Mouse (Mus musculus) kidney, adult 10 weeks (tissue): ENCODE results near the gene 2610008E11Rik. TPM values are rescaled to one million over a fixed set of nuclear protein-coding genes. Genes with fewer than 3 reads are reported as not detected.

Experiments used
- polyA plus RNA-seq: library from polyadenylated mRNA; stranded (reverse); fragments of 350-450 nt; fragmentation: Illumina TruSeq; extraction: RNeasy Lipid Tissue Mini Kit (QIAGEN cat#74804); gene quantifications from one replicate; pipeline ENCODE4 v1.2.3, GENCODE M21; 2014; ENCODE audit warnings: low read depth, low replicate concordance

The 2610008E11Rik gene
- 33.4 TPM for polyA plus RNA-seq

DNA sequence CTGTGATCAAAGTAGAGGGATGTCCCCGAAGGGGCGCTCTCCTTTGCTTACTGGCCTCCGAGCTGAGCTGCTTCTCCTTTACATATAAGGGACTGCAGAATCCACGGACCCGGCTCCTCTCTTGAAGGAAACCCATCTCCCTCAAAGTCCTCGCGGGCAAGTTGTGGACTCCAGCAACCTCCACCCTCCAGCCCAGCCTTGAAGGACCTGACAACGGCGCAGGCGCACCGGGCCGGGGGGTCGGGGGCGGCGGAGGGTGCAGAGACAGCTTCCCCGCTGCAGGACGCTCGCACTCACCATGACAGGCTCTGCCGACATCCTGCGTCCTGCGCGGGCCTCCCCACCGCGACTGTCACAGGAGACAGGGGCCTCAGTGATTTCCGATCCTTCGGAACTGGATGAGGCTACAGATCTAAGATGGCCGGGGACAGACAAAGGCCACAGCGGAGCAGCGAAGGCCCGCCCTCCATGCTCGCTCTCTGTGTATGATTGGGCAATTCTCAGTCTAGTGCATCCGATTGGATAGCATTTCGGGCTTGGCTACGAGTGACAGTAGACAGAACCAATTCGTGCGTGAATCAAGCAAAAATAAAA, at the start of gene 2610008E11Rik:
TSS of gene 2610008E11Rik (minus strand) at position 440 of the 594 bp plus-strand sequence.

GRCm38 (mm10) chr10:79028441-79028840, 69.0 kb downstream of the 2610008E11Rik start, which contains the start of gene Olfr57:
Gene Olfr57, plus strand, starts transcription at chr10:79028741.

Other genes with a start within 250 kb of the 2610008E11Rik start
- not detected for gene Olfr1356, start 245.4 kb downstream of the 2610008E11Rik start, polyA plus RNA-seq
- gene Olfr1355, start 222.1 kb downstream of the 2610008E11Rik start, polyA plus RNA-seq, result not detected
- not detected for gene Olfr1354, start 184.4 kb downstream of the 2610008E11Rik start, polyA plus RNA-seq
- gene Olfr8, start 147.0 kb downstream of the 2610008E11Rik start, polyA plus RNA-seq, result not detected
- gene Olfr1353, start 134.3 kb downstream of the 2610008E11Rik start, polyA plus RNA-seq, result not detected
- not detected for gene Olfr1352, start 116.5 kb downstream of the 2610008E11Rik start, polyA plus RNA-seq
- not detected for gene Olfr1351, start 85.1 kb downstream of the 2610008E11Rik start, polyA plus RNA-seq
- gene Olfr57, start 68.9 kb downstream of the 2610008E11Rik start, polyA plus RNA-seq, result not detected
- not detected for gene Vmn2r80, start 51.2 kb upstream of the 2610008E11Rik start, polyA plus RNA-seq
- not detected for gene Vmn2r81, start 150.1 kb upstream of the 2610008E11Rik start, polyA plus RNA-seq